Mouse (Mus musculus): ENCODE results near the gene Pkhd1. TPM values are rescaled to one million over a fixed set of nuclear protein-coding genes. Genes with fewer than 3 reads are reported as not detected.
"Not testable (repeated sequence)": the region's sequence is repeated elsewhere in the genome, so short reads cannot be mapped to it uniquely, and the experiment has no call there.

The Pkhd1 gene
- polyA plus RNA-seq, 1 experiment from 2014 or later, result 0.57 TPM

DNA sequence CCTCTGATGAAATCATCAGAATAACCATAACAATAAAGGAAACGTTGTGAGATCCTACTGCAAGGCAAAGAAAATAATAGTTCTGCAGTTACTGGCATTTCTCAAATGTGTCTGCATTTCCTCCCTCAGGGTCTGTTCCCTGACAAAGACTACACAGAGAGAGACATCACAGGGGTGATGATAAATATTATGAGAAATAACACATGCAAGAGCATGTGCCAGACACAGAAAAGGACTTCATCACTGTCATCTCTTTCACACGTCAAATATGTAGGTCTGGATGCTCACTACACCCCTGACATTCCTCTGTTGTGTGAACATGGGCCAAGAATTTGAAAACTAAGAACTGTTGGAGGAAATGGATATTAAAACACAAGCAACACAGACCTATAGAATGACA, 369.7 kb downstream of the Pkhd1 start:
- H3K27me3 ChIP-seq, result no peaks in the 10 kb centered on the region
- ATAC-seq (ENCODE audit: borderline replicate concordance, extremely low read depth, low FRiP score, low TSS enrichment), result no peak
- H3K27ac ChIP-seq, result no peak overlapping the region
- H3K36me3 ChIP-seq, result no peaks in the 10 kb centered on the region
- no peaks in the 10 kb centered on the region for H3K9me3 ChIP-seq
- WGBS, result 43% methylated on average over 2 of the region's 2 CpGs
- H3K9ac ChIP-seq, result no peak overlapping the region
- H3K4me1 ChIP-seq, result no peaks in the 10 kb centered on the region
- no peak overlapping the region for H3K4me2 ChIP-seq
- no peak overlapping the region for H3K4me3 ChIP-seq

- WGBS, result 63% methylated on average over 1 of the region's 1 CpGs
- no peak overlapping the region for H3K4me2 ChIP-seq
Observed at GRCm38 (mm10) chr1:20216681-20217080, 401.2 kb downstream of the Pkhd1 start.

DNA sequence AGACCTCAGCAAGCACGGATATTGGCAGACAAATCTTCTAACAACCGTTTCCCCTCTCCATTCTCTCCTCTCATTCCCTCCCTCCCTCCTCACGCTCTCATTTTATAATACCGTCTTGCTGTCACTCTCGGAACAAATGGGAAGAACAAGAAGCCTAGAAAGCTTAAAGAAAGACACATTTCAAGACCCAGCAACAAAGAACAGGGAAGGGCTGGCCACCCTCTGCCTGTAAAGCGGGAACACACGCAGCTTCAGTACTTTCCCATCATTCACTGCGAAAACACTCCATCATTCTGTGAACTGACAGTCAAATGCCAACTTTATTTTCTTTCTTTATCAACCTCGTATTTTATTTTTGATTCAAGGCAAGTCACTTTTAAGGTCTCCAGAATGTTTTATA, 427.4 kb downstream of the Pkhd1 start:
- H3K36me3 ChIP-seq, result no peaks in the 10 kb centered on the region
- H3K4me3 ChIP-seq, result no peak overlapping the region
- no peak overlapping the region for H3K27ac ChIP-seq
- no peak overlapping the region for H3K4me2 ChIP-seq
- ATAC-seq (ENCODE audit: borderline replicate concordance, extremely low read depth, low FRiP score, low TSS enrichment), result no peak
- no peak overlapping the region for H3K9ac ChIP-seq
- H3K27me3 ChIP-seq, result no peaks in the 10 kb centered on the region
- H3K4me1 ChIP-seq, result no peaks in the 10 kb centered on the region
- H3K9me3 ChIP-seq, result no peaks in the 10 kb centered on the region
- WGBS, result 49% methylated on average over 9 of the region's 9 CpGs

More at GRCm38 (mm10) chr1:20216681-20217080, 401.2 kb downstream of the Pkhd1 start:
- Histone ChIP-seq H3K27me3 (no peaks in the 10 kb centered on the region), H3K36me3 (no peaks in the 10 kb centered on the region), H3K9ac (no peak overlapping the region), H3K4me1 (no peaks in the 10 kb centered on the region), H3K4me3 (no peak overlapping the region), H3K27ac (no peak overlapping the region), H3K9me3 (no peaks in the 10 kb centered on the region)
- no peak for ATAC-seq (ENCODE audit: borderline replicate concordance, extremely low read depth, low FRiP score, low TSS enrichment)

GRCm38 (mm10) chr1:20180157-20180556, 437.7 kb downstream of the Pkhd1 start:
- Histone ChIP-seq H3K27ac (no peak overlapping the region), H3K27me3 (no peaks in the 10 kb centered on the region), H3K9ac (no peak overlapping the region), H3K36me3 (no peaks in the 10 kb centered on the region), H3K4me1 (no peaks in the 10 kb centered on the region), H3K4me2 (no peak overlapping the region), H3K4me3 (no peak overlapping the region), H3K9me3 (no peaks in the 10 kb centered on the region)
- ATAC-seq (ENCODE audit: borderline replicate concordance, extremely low read depth, low FRiP score, low TSS enrichment), result no peak
- WGBS, result 71% methylated on average over 8 of the region's 8 CpGs

GRCm38 (mm10) chr1:20171199-20171598, 446.7 kb downstream of the Pkhd1 start:
- H3K4me1 ChIP-seq, result no peaks in the 10 kb centered on the region
- 68% methylated on average over 4 of the region's 4 CpGs for WGBS
- no peaks in the 10 kb centered on the region for H3K36me3 ChIP-seq

DNA sequence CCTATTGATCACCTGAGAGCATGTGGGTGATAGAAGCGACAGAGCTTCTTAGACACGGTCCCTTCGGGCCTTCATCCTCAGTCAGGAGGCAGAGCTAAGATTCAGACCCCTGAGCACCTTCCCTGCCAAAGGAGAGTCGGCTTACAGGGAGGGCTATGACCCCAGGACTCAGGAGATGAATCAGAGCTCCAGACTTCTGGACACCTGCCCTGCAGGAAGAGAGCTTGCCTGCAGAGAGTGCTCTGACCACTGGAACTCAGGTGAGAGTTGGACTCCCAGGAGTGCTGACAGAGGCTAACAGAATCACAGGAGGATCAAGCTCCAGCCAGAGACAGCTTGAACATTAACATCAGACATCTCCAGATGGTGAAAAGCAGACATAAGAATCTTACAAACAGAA, 467.2 kb downstream of the Pkhd1 start:
- not testable (repeated sequence) for H3K9ac ChIP-seq; H3K27ac ChIP-seq; H3K4me2 ChIP-seq; H3K9me3 ChIP-seq; H3K4me1 ChIP-seq; H3K36me3 ChIP-seq; H3K27me3 ChIP-seq; H3K4me3 ChIP-seq; ATAC-seq (ENCODE audit: borderline replicate concordance, extremely low read depth, low FRiP score, low TSS enrichment)
- 80% methylated on average over 4 of the region's 4 CpGs for WGBS

More at GRCm38 (mm10) chr1:20171199-20171598, 446.7 kb downstream of the Pkhd1 start:
- Histone ChIP-seq H3K9me3 (no peaks in the 10 kb centered on the region), H3K27me3 (no peaks in the 10 kb centered on the region), H3K4me2 (no peak overlapping the region), H3K9ac (no peak overlapping the region), H3K4me3 (no peak overlapping the region), H3K27ac (no peak overlapping the region)
- ATAC-seq (ENCODE audit: borderline replicate concordance, extremely low read depth, low FRiP score, low TSS enrichment), result no peak

DNA sequence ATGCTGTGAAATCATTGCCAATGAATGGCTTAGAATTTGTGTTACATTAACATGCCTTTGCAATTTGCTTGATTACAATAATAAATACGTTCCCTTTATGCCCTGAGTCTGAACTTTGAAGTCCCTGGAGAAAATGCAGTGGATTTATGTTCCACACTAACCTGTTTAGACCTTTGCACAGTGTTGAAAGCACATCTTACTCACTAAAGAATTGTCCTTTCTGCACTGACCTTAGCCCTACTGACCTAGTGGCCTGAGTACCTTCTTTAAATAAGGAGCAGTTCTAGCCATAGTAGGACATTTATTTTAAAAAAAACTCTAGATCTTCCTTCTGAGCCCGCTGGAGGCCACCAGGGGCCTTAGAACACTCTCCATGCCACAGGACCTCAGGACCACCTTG, 467.8 kb downstream of the Pkhd1 start:
- Histone ChIP-seq H3K9me3 (no peaks in the 10 kb centered on the region; the same call in 1 of the 2 replicates), H3K27me3 (no peaks in the 10 kb centered on the region), H3K4me3 (no peak overlapping the region), H3K36me3 (no peaks in the 10 kb centered on the region), H3K9ac (no peak overlapping the region), H3K4me2 (no peak overlapping the region), H3K4me1 (no peaks in the 10 kb centered on the region), H3K27ac (no peak overlapping the region)
- ATAC-seq (ENCODE audit: borderline replicate concordance, extremely low read depth, low FRiP score, low TSS enrichment), result no peak
- 61% methylated on average over 2 of the region's 2 CpGs for WGBS

- 81% methylated on average over 3 of the region's 3 CpGs for WGBS
- H3K4me2 ChIP-seq, result no peak overlapping the region
Observed at GRCm38 (mm10) chr1:20136205-20136604, 481.7 kb downstream of the Pkhd1 start.

GRCm38 (mm10) chr1:20135065-20135618, 482.7 kb downstream of the Pkhd1 start:
- no peak for ATAC-seq (ENCODE audit: borderline replicate concordance, extremely low read depth, low FRiP score, low TSS enrichment)
- 27% methylated on average over 4 of the region's 4 CpGs for WGBS
- no peak overlapping the region for H3K4me3 ChIP-seq
- no peaks in the 10 kb centered on the region for H3K36me3 ChIP-seq
- no peaks in the 10 kb centered on the region for H3K27me3 ChIP-seq
- H3K9me3 ChIP-seq, result no peaks in the 10 kb centered on the region
- H3K27ac ChIP-seq, result no peak overlapping the region
- no peak overlapping the region for H3K4me2 ChIP-seq
- no peaks in the 10 kb centered on the region for H3K4me1 ChIP-seq
- H3K9ac ChIP-seq, result no peak overlapping the region

More at GRCm38 (mm10) chr1:20136205-20136604, 481.7 kb downstream of the Pkhd1 start:
- no peaks in the 10 kb centered on the region for H3K4me1 ChIP-seq
- H3K4me3 ChIP-seq, result no peak overlapping the region
- H3K27ac ChIP-seq, result no peak overlapping the region
- H3K9me3 ChIP-seq, result no peaks in the 10 kb centered on the region
- no peaks in the 10 kb centered on the region for H3K36me3 ChIP-seq
- ATAC-seq (ENCODE audit: borderline replicate concordance, extremely low read depth, low FRiP score, low TSS enrichment), result no peak
- H3K27me3 ChIP-seq, result no peaks in the 10 kb centered on the region
- no peak overlapping the region for H3K9ac ChIP-seq

DNA sequence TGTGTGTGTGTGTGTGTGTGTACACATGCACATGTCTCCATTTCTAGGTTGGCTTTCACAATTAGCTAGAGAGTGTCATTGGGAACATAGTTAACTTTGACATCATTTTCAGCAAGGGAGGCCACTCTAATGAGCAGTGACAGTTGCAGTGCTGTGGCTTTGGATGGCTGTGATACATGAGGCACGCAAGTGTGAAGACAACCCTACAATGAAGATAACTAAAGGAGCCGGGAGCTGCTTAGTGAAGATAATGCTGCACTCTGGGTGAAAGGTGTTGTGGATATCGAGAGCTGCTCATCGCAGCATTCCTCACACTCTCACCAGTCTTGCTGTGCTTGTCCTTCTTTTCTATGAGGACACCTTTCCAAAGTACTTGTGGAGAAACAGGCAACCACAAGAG, 484.2 kb downstream of the Pkhd1 start:
- Histone ChIP-seq H3K27ac (no peak overlapping the region), H3K27me3 (no peaks in the 10 kb centered on the region), H3K4me3 (no peak overlapping the region), H3K9ac (no peak overlapping the region), H3K36me3 (no peaks in the 10 kb centered on the region), H3K4me1 (no peaks in the 10 kb centered on the region), H3K4me2 (no peak overlapping the region), H3K9me3 (no peaks in the 10 kb centered on the region)
- 79% methylated on average over 4 of the region's 4 CpGs for WGBS
- no peak for ATAC-seq (ENCODE audit: borderline replicate concordance, extremely low read depth, low FRiP score, low TSS enrichment)

DNA sequence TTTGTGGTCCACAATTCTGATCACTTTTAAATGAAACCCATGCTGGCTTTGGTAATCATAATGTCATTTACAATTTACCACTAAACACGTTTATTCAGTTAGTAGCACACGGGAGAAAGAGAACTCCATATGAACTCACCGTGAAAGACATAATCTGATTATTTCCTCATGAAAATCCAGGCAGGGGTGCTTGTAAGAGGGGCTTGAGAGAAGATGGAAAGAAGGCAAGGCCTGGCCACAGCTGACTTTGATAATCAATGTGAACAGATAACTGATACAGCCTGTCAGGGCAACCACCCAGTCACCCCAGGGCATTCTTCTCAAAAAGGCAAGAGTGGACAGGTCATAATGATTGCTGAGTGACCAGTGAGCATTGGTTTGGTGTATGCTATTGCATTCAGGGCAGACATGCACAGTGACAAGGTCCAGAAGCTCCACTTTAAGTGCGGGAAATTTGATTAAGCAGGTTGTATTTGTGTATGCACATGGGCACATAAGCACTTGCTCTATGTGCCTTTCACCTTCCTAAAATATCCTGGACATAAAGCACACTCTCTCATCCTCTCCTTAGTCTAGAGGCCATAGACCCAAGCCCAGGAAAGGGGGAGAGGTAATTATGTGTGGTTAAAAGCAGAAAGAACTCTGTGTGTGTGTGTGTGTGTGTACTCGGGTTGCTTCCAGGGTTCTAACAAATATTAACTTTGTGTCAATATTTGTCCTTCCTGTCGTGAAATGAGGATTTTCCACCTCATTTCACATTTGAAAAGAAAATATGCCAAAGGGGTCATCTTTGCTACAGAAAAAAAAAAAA, 485.9 kb downstream of the Pkhd1 start:
- no peak for ATAC-seq (ENCODE audit: borderline replicate concordance, extremely low read depth, low FRiP score, low TSS enrichment)

GRCm38 (mm10) chr1:20117331-20117730, 500.5 kb downstream of the Pkhd1 start:
- WGBS, result 74% methylated on average over 1 of the region's 1 CpGs
- no peak overlapping the region for H3K4me3 ChIP-seq
- H3K27ac ChIP-seq, result no peak overlapping the region
- no peaks in the 10 kb centered on the region for H3K4me1 ChIP-seq
- H3K9ac ChIP-seq, result no peak overlapping the region
- H3K27me3 ChIP-seq, result no peaks in the 10 kb centered on the region
- H3K36me3 ChIP-seq, result no peaks in the 10 kb centered on the region
- no peak overlapping the region for H3K4me2 ChIP-seq
- H3K9me3 ChIP-seq, result no peaks in the 10 kb centered on the region
- no peak for ATAC-seq (ENCODE audit: borderline replicate concordance, extremely low read depth, low FRiP score, low TSS enrichment)

More for the DNA sequence above, 485.9 kb downstream of the Pkhd1 start:
- H3K4me1 ChIP-seq, result no peaks in the 10 kb centered on the region
- H3K27me3 ChIP-seq, result no peaks in the 10 kb centered on the region
- H3K9me3 ChIP-seq, result no peaks in the 10 kb centered on the region
- H3K4me2 ChIP-seq, result no peak overlapping the region
- no peak overlapping the region for H3K9ac ChIP-seq
- 57% methylated on average over 6 of the region's 6 CpGs for WGBS
- H3K4me3 ChIP-seq, result no peak overlapping the region
- no peaks in the 10 kb centered on the region for H3K36me3 ChIP-seq
- no peak overlapping the region for H3K27ac ChIP-seq
